Mouse (Mus musculus) embryo, embryonic 9.5 days (tissue): ENCODE results near the gene Eqtn.

Source experiments
- DNase-seq: peaks from one replicate; pipeline ENCODE4 v3.0.0-alpha.2; 2017; ENCODE audit errors: extremely low spot score

The Eqtn gene

DNA sequence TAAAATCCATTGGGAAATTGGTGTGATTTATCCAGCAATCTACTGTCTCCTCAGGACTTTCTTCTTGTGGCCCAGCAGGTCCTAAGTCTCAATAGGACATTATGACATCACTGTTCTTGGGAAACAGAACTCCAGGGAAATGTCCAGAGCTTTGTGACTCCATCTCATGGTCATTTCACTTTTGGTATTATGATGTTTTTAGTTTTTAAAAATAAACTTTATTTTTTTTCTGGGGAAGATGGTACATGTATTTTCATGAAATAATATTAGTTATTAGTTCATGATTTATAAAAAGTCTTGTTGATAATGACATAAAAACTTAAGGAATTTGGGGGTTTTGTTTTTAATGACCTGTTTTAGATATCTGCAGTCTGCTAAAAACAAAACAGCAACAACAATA, at the start of gene Eqtn:
TSS of gene Eqtn (minus strand) at position 101 of the 400 bp plus-strand sequence.
- no peak for DNase-seq

DNA sequence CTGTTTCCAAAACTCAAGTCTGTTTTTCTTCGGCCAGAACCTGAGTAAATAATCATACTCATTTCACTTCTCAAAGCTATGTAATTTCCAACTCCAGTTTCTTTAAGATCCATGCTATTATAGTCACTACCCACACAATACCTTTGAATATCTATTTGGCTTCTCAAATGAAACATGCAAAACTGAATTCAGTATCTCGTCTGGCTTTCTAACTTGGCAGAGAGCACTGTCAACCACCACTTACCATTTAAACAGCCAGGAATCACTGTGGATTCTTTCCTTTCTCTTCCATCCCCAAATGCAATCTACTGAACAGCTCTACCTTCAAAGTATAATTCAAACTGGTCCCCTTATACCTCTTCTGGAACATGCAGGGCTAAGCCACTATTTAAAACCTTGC, 44.7 kb upstream of the Eqtn start:
- DNase-seq = no peak

DNA sequence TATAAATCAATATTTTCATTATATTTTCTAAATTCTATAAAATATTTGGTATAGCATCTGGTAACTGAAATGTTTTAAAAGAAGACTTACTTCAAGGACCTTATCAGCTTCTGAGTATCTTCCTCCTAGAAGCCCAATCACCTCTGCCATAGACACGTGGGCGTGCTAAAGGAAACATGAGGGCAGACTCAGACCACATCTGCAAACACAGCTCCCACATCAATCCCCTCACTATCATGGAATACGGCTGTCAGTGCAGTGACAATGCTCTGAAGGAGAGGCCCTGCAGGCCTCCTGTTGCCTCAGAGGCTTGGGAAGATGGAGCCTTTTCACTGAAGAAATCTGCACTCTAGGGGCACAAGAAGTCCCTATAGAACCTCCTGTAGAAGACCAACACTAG, 24.1 kb upstream of the Eqtn start:
- no peak for DNase-seq

DNA sequence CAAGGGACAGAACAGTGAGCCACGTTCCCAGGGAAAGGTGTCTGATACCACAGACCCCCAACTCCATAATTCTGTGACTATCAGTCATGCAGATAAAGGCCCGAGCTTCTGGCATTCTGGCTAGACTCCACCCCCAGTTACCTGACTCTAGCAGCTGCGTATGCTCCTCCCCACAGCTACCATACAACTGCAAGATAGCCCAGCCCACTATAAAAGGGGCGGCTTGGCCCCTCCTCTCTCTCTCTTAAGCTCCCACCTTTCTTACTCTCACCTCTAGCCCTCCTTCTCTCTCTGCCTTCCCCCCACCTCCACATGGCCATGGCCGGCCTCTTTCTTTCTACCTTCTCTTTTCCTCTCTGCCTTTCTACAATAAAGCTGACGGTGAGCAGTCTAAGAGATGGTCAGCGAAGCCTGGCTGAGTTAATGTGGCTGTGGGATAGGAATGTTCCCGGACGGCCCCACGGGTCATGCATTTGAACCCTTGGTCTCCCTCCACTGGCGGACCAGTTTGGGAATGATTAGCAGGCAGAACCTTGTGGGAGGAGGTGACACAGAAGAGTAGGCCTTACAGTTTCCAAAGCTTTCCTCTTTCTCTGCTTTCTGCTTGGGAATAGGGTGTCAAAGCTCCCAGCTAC, 12.7 kb upstream of the Eqtn start:
- peak; percentile 4 for DNase-seq

DNA sequence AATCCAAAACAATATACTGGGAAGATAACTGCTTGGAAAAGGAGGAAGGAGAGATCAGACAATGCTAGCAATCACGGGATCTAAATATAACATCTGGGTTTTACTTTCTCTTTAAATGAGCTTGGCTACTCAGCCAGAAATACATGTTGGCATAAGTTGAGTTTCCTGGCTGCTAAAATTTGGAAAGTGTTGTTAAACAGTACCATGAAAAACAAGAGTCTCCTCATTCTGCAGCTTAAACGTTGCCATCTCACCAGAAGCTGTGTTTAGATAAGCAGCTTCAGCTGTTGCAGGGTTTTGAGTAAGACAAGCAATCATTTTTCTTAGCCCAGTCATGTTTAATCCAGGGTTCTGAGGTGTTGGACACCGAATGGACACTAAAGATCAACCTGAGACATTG, 26.9 kb downstream of the Eqtn start:
- DNase-seq = no peak

DNA sequence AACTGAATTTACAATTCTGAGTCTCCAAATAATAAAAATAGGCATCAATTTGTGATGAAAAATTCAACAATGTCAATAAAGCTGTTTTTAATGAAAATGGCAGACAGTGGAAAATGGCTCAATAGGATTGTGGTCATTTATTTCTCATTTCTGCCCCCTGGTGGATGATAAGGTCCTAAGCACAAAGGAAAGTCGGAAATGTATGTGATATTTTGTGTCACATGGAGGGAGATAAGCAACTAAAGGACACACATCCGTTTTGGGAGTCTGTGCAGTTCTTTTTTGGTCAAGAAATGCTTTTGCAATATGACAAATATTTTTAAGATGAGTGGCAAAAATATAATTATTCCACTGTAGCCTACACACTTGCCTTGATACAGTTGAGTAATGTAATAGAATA, 27.9 kb downstream of the Eqtn start:
- DNase-seq = no peak
